Mouse (Mus musculus): ENCODE measurements around the gene Megf8. TPM values are rescaled to one million over a fixed set of nuclear protein-coding genes. Genes with fewer than 3 reads are reported as not detected.
"Not testable (repeated sequence)": the region's sequence is repeated elsewhere in the genome, so short reads cannot be mapped to it uniquely, and the experiment has no call there.

Megf8 gene
- polyA plus RNA-seq, 1 experiment from 2014 or later = 22.3 TPM

- H3K4me1 ChIP-seq = peaks cover 36% of the 10 kb centered on the region
- no peak overlapping the region for H3K4me3 ChIP-seq
- no peak for ATAC-seq (replicated peaks)
- WGBS = 35% methylated on average over 7 of the region's 7 CpGs
- peak overlapping the region; percentile 63; the same call in 1 of the 2 replicates for H3K9ac ChIP-seq (replicated peaks)
- H3K9me3 ChIP-seq = no peaks in the 10 kb centered on the region
- H3K27ac ChIP-seq (replicated peaks) = no peak overlapping the region
- no peaks in the 10 kb centered on the region for H3K27me3 ChIP-seq
- 0 out of 2 replicates have a peak overlapping the region, but pooled peaks have one; percentile 8 for H3K4me2 ChIP-seq (replicated peaks)
- peaks cover 7% of the 10 kb centered on the region; the same call in 1 of the 2 replicates for H3K36me3 ChIP-seq
These were observed 75.9 kb downstream of the Megf8 start for GRCm38 (mm10) chr7:25392851-25393250.

GRCm38 (mm10) chr7:25393451-25394210 is 76.7 kb downstream of the Megf8 start:
- Histone ChIP-seq H3K27me3 (no peaks in the 10 kb centered on the region), H3K4me1 (peaks cover 36% of the 10 kb centered on the region), H3K9me3 (no peaks in the 10 kb centered on the region), H3K4me3 (peak overlapping the region; percentile 54), H3K4me2 (replicated peaks) (peak overlapping the region; percentile 54), H3K36me3 (no peaks in the 10 kb centered on the region; the same call in 1 of the 2 replicates), H3K27ac (replicated peaks) (no peak overlapping the region), H3K9ac (replicated peaks) (peak overlapping the region; percentile 63)
- ATAC-seq (replicated peaks) = no peak
- WGBS = 75% methylated on average over 8 of the region's 8 CpGs

- H3K36me3 ChIP-seq = no peaks in the 10 kb centered on the region
- H3K4me2 ChIP-seq (replicated peaks) = peak overlapping the region; percentile 54
- ATAC-seq (replicated peaks) = no peak
- H3K4me3 ChIP-seq = peak overlapping the region; percentile 54
- H3K9me3 ChIP-seq = no peaks in the 10 kb centered on the region
- peak overlapping the region; percentile 63 for H3K9ac ChIP-seq (replicated peaks)
- peaks cover 36% of the 10 kb centered on the region for H3K4me1 ChIP-seq
- H3K27me3 ChIP-seq = no peaks in the 10 kb centered on the region
- WGBS = 18% methylated on average over 7 of the region's 7 CpGs
- peak overlapping the region; percentile 73; the same call in 1 of the 2 replicates for H3K27ac ChIP-seq (replicated peaks)
These were observed 77.8 kb downstream of the Megf8 start for GRCm38 (mm10) chr7:25394754-25395153.

GRCm38 (mm10) chr7:25395186-25395557 is 78.2 kb downstream of the Megf8 start:
- Histone ChIP-seq H3K4me2 (replicated peaks) (peak overlapping the region; percentile 54), H3K9ac (replicated peaks) (peak overlapping the region; percentile 63), H3K4me3 (peak overlapping the region; percentile 54), H3K27ac (replicated peaks) (peak overlapping the region; percentile 73), H3K9me3 (no peaks in the 10 kb centered on the region), H3K4me1 (peaks cover 32% of the 10 kb centered on the region), H3K27me3 (no peaks in the 10 kb centered on the region), H3K36me3 (no peaks in the 10 kb centered on the region)
- WGBS = 0% methylated on average over 22 of the region's 22 CpGs
- ATAC-seq (replicated peaks) = no peak; the same call in 1 of the 2 replicates

GRCm38 (mm10) chr7:25395558-25396521 is 78.9 kb downstream of the Megf8 start:
- Histone ChIP-seq H3K9ac (replicated peaks) (peak overlapping the region; percentile 63), H3K4me1 (peaks cover 31% of the 10 kb centered on the region), H3K4me3 (peak overlapping the region; percentile 54), H3K27ac (replicated peaks) (peak overlapping the region; percentile 73), H3K36me3 (no peaks in the 10 kb centered on the region), H3K27me3 (no peaks in the 10 kb centered on the region), H3K4me2 (replicated peaks) (peak overlapping the region; percentile 54), H3K9me3 (no peaks in the 10 kb centered on the region)
- peak; percentile 97 for ATAC-seq (replicated peaks)
- 5% methylated on average over 52 of the region's 52 CpGs for WGBS

- ATAC-seq (replicated peaks) = peak; percentile 4; the same call in 1 of the 2 replicates
These were observed 79.7 kb downstream of the Megf8 start for GRCm38 (mm10) chr7:25396621-25397020.

GRCm38 (mm10) chr7:25398610-25399009 is 81.6 kb downstream of the Megf8 start, which contains the start of gene Lipe:
Gene Lipe, minus strand, starts transcription at chr7:25398710.
- no peak within 1 kb of the TSS for H3K27ac ChIP-seq (replicated peaks)
- H3K36me3 ChIP-seq = no peaks in the 10 kb centered on the region
- H3K4me2 ChIP-seq (replicated peaks) = no peak within 1 kb of the TSS
- H3K4me1 ChIP-seq = peaks cover 20% of the 10 kb centered on the region
- H3K9ac ChIP-seq (replicated peaks) = no peak within 1 kb of the TSS
- H3K9me3 ChIP-seq = no peaks in the 10 kb centered on the region
- no peaks in the 10 kb centered on the region for H3K27me3 ChIP-seq
- WGBS = 93% methylated on average over 1 of the region's 1 CpGs
- no peak for ATAC-seq (replicated peaks)
- H3K4me3 ChIP-seq = no peak within 1 kb of the TSS

More at GRCm38 (mm10) chr7:25396621-25397020, 79.7 kb downstream of the Megf8 start:
- WGBS = 90% methylated on average over 14 of the region's 14 CpGs
- H3K27me3 ChIP-seq = no peaks in the 10 kb centered on the region
- H3K4me3 ChIP-seq = peak overlapping the region; percentile 54
- H3K36me3 ChIP-seq = no peaks in the 10 kb centered on the region
- no peak overlapping the region for H3K9ac ChIP-seq (replicated peaks)
- H3K4me2 ChIP-seq (replicated peaks) = peak overlapping the region; percentile 54
- peaks cover 31% of the 10 kb centered on the region for H3K4me1 ChIP-seq
- H3K27ac ChIP-seq (replicated peaks) = peak overlapping the region; percentile 73
- H3K9me3 ChIP-seq = no peaks in the 10 kb centered on the region

- not testable (repeated sequence) for H3K9me3 ChIP-seq; H3K9ac ChIP-seq (replicated peaks); H3K27me3 ChIP-seq; ATAC-seq (replicated peaks); H3K36me3 ChIP-seq; H3K4me2 ChIP-seq (replicated peaks); H3K4me3 ChIP-seq; H3K27ac ChIP-seq (replicated peaks)
- H3K4me1 ChIP-seq = peaks cover 16% of the 10 kb centered on the region
These were observed 82.1 kb downstream of the Megf8 start for GRCm38 (mm10) chr7:25399028-25399427.

- H3K27ac ChIP-seq (replicated peaks) = no peak overlapping the region
- no peak overlapping the region for H3K4me3 ChIP-seq
- no peaks in the 10 kb centered on the region for H3K36me3 ChIP-seq
- H3K9ac ChIP-seq (replicated peaks) = no peak overlapping the region
- H3K4me1 ChIP-seq = peaks cover 2% of the 10 kb centered on the region
- H3K4me2 ChIP-seq (replicated peaks) = no peak overlapping the region
- 63% methylated on average over 2 of the region's 2 CpGs for WGBS
- no peak for ATAC-seq (replicated peaks)
- no peaks in the 10 kb centered on the region for H3K27me3 ChIP-seq
- H3K9me3 ChIP-seq = no peaks in the 10 kb centered on the region
These were observed 84.6 kb downstream of the Megf8 start for GRCm38 (mm10) chr7:25401551-25401950.

- Histone ChIP-seq H3K4me2 (replicated peaks) (no peak overlapping the region), H3K36me3 (no peaks in the 10 kb centered on the region), H3K9me3 (no peaks in the 10 kb centered on the region), H3K27me3 (no peaks in the 10 kb centered on the region), H3K4me3 (no peak overlapping the region), H3K27ac (replicated peaks) (no peak overlapping the region), H3K9ac (replicated peaks) (no peak overlapping the region), H3K4me1 (no peaks in the 10 kb centered on the region)
- no peak for ATAC-seq (replicated peaks)
- WGBS = 34% methylated on average over 5 of the region's 5 CpGs
These were observed 85.0 kb downstream of the Megf8 start for GRCm38 (mm10) chr7:25401986-25402385.

GRCm38 (mm10) chr7:25402671-25403101 is 85.7 kb downstream of the Megf8 start:
- 0% methylated on average over 2 of the region's 2 CpGs for WGBS
- ATAC-seq (replicated peaks) = no peak
- H3K9ac ChIP-seq (replicated peaks) = no peak overlapping the region

GRCm38 (mm10) chr7:25406468-25406867 is 89.5 kb downstream of the Megf8 start:
- Histone ChIP-seq H3K9me3 (no peaks in the 10 kb centered on the region), H3K27me3 (no peaks in the 10 kb centered on the region), H3K9ac (replicated peaks) (no peak overlapping the region), H3K27ac (replicated peaks) (no peak overlapping the region), H3K4me1 (no peaks in the 10 kb centered on the region), H3K36me3 (no peaks in the 10 kb centered on the region), H3K4me3 (no peak overlapping the region), H3K4me2 (replicated peaks) (no peak overlapping the region)
- 90% methylated on average over 7 of the region's 7 CpGs for WGBS
- ATAC-seq (replicated peaks) = no peak

More at GRCm38 (mm10) chr7:25402671-25403101, 85.7 kb downstream of the Megf8 start:
- Histone ChIP-seq H3K4me2 (replicated peaks) (no peak overlapping the region), H3K4me3 (no peak overlapping the region), H3K27ac (replicated peaks) (no peak overlapping the region), H3K27me3 (no peaks in the 10 kb centered on the region), H3K36me3 (no peaks in the 10 kb centered on the region), H3K9me3 (no peaks in the 10 kb centered on the region), H3K4me1 (no peaks in the 10 kb centered on the region)
